Mouse (Mus musculus) small intestine, adult 2 months (tissue): ENCODE results near the gene Vti1a.

Source experiments
- CTCF ChIP-seq: fragments of 200-500 bp; IDR thresholded peaks from 2 replicates; pipeline ENCODE4 v1.5.1; 2012; ENCODE audit warnings: low read depth, mild to moderate bottlenecking, control low read depth, inconsistent platforms, low read length, moderate library complexity, mixed read lengths; ENCODE audit not compliant: insufficient replicate concordance, insufficient read length; ENCODE audit errors: extremely low read depth
- POLR2A ChIP-seq: fragments of 200-500 bp; IDR thresholded peaks from 2 replicates; pipeline ENCODE4 v1.6.1; 2012; ENCODE audit warnings: low read depth, mild to moderate bottlenecking, control low read depth, inconsistent platforms, low read length, moderate library complexity

DNA sequence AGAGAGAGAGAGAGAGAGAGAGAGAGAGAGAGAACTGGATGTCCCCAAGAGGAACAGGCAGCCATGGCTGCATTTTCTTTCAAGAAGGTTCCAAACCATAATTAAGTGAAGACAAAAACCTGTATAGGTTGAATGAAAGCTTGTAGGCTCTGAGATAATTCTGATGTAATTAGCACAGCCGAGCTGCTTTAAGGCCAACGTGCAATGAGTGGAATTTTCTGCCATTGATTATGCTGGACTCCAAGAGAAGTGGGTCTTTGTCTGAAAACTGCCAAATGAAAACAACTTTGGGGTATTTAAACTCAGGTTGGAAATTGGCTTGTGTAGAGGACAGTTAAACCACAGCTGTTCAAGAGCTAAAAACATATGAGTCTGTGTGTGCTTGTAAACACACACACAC, 281.2 kb downstream of the Vti1a start:
- no peak for TF ChIP-seq CTCF
- TF ChIP-seq POLR2A, result no peak
